Mouse (Mus musculus) midbrain, embryonic 16.5 days (tissue): ENCODE results near the gene Ap1m2. TPM values are rescaled to one million over a fixed set of nuclear protein-coding genes. Genes with fewer than 3 reads are reported as not detected.
A peak's percentile ranks its signal among the peaks of the same experiment; 100 is the strongest.
"Not testable (repeated sequence)": the region's sequence is repeated elsewhere in the genome, so short reads cannot be mapped to it uniquely, and the experiment has no call there.

ENCODE experiments used
- ATAC-seq: fragments of 200-750 bp; cut with Nextera tagmentation; 2 replicates; pipeline ENCODE4 v1.8.0; 2017; ENCODE audit warnings: moderate TSS enrichment
- H3K27ac ChIP-seq: fragments of 300-500 bp; sonication (generic); 2 replicates; pipeline ENCODE4 v1.5.1; 2014; ENCODE audit warnings: mild to moderate bottlenecking, low read length, mixed read lengths
- H3K27me3 ChIP-seq: fragments of 300-500 bp; sonication (generic); 2 replicates; pipeline ENCODE4 v1.6.1; 2014; ENCODE audit warnings: low read depth, low read length, mixed read lengths; ENCODE audit not compliant: control insufficient read depth, insufficient read depth
- H3K36me3 ChIP-seq: fragments of 300-500 bp; sonication (generic); 2 replicates; pipeline ENCODE4 v1.6.1; 2014; ENCODE audit warnings: mild to moderate bottlenecking, low read length, moderate library complexity, mixed read lengths; ENCODE audit not compliant: control insufficient read depth, insufficient read depth
- H3K4me1 ChIP-seq: fragments of 300-500 bp; sonication (generic); 2 replicates; pipeline ENCODE4 v1.6.1; 2014; ENCODE audit warnings: mild to moderate bottlenecking, low read length, mixed read lengths; ENCODE audit not compliant: control insufficient read depth, insufficient read depth
- H3K4me2 ChIP-seq: fragments of 300-500 bp; sonication (generic); 2 replicates; pipeline ENCODE4 v1.6.1; 2014; ENCODE audit warnings: mild to moderate bottlenecking, low read length, mixed read lengths
- H3K4me3 ChIP-seq: fragments of 300-500 bp; sonication (generic); 2 replicates; pipeline ENCODE4 v1.5.1; 2014; ENCODE audit warnings: low read depth, mild to moderate bottlenecking, low read length, moderate library complexity, mixed read lengths
- H3K9ac ChIP-seq: fragments of 300-500 bp; sonication (generic); 2 replicates; pipeline ENCODE4 v1.6.1; 2014; ENCODE audit warnings: low read depth, low read length, mixed read lengths
- H3K9me3 ChIP-seq: fragments of 300-500 bp; sonication (generic); replicated peaks from 2 replicates; pipeline ENCODE4 v1.6.1; 2014; ENCODE audit warnings: mild to moderate bottlenecking, low read length, mixed read lengths; ENCODE audit not compliant: control insufficient read depth, poor library complexity, severe bottlenecking
- WGBS: fragments of 180-500 bp; shearing (Covaris S2); extraction: QIAGEN DNeasy Blood & Tissue Kit; methylation state at CpG from one replicate; pipeline ENCODE4 v1.1.7; 2014; 5-methylcytosine and 5-hydroxymethylcytosine counted together
- polyA plus RNA-seq: library from polyadenylated mRNA; unstranded; fragments of >200 nt; fragmentation: Nextera tagmentation; extraction: Ambion mirVana; gene quantifications from 2 replicates; pipeline ENCODE4 v1.2.1, GENCODE M21; 2015

Gene Ap1m2
- polyA plus RNA-seq, 1 experiment from 2014 or later = 2.1 TPM

- no peak overlapping the region for H3K4me2 ChIP-seq
- WGBS = 70% methylated on average over 15 of the region's 15 CpGs
- H3K27me3 ChIP-seq = peaks cover 14% of the 10 kb centered on the region
- no peak overlapping the region for H3K27ac ChIP-seq
- no peaks in the 10 kb centered on the region for H3K36me3 ChIP-seq
- H3K9me3 ChIP-seq = no peaks in the 10 kb centered on the region
- ATAC-seq = no peak
- no peak overlapping the region for H3K9ac ChIP-seq
- no peak overlapping the region for H3K4me3 ChIP-seq
- H3K4me1 ChIP-seq = no peaks in the 10 kb centered on the region
Observed at GRCm38 (mm10) chr9:21309150-21309741, 2.9 kb downstream of the Ap1m2 start.

GRCm38 (mm10) chr9:21305065-21305464, 7.1 kb downstream of the Ap1m2 start:
- no peaks in the 10 kb centered on the region for H3K4me1 ChIP-seq
- no peak for ATAC-seq
- H3K4me3 ChIP-seq = no peak overlapping the region
- no peak overlapping the region for H3K4me2 ChIP-seq
- H3K27ac ChIP-seq = no peak overlapping the region
- no peaks in the 10 kb centered on the region for H3K36me3 ChIP-seq
- no peaks in the 10 kb centered on the region for H3K27me3 ChIP-seq
- WGBS = 89% methylated on average over 7 of the region's 7 CpGs
- 0 out of 2 replicates have a peak, but pooled peaks cover 2% of the 10 kb centered on the region for H3K9me3 ChIP-seq
- H3K9ac ChIP-seq = no peak overlapping the region

GRCm38 (mm10) chr9:21299014-21299413, 13.1 kb downstream of the Ap1m2 start:
- Histone ChIP-seq H3K27ac (no peak overlapping the region), H3K9me3 (0 out of 2 replicates have a peak, but pooled peaks cover 2% of the 10 kb centered on the region), H3K27me3 (no peaks in the 10 kb centered on the region), H3K4me3 (no peak overlapping the region), H3K36me3 (no peaks in the 10 kb centered on the region), H3K4me1 (no peaks in the 10 kb centered on the region), H3K4me2 (no peak overlapping the region), H3K9ac (no peak overlapping the region)
- no peak for ATAC-seq
- WGBS = 84% methylated on average over 10 of the region's 10 CpGs

GRCm38 (mm10) chr9:21292271-21292670, 19.9 kb downstream of the Ap1m2 start:
- H3K27ac ChIP-seq = no peak overlapping the region
- WGBS = 94% methylated on average over 3 of the region's 3 CpGs
- no peak overlapping the region for H3K4me3 ChIP-seq
- H3K27me3 ChIP-seq = no peaks in the 10 kb centered on the region
- no peak for ATAC-seq
- H3K9ac ChIP-seq = no peak overlapping the region
- no peaks in the 10 kb centered on the region for H3K9me3 ChIP-seq
- no peaks in the 10 kb centered on the region for H3K36me3 ChIP-seq
- no peak overlapping the region for H3K4me2 ChIP-seq
- H3K4me1 ChIP-seq = peaks cover 17% of the 10 kb centered on the region

- not testable (repeated sequence) for H3K9me3 ChIP-seq, H3K9ac ChIP-seq, H3K27ac ChIP-seq, H3K36me3 ChIP-seq, H3K27me3 ChIP-seq, ATAC-seq
- peak overlapping the region; percentile 72 for H3K4me2 ChIP-seq
- H3K4me1 ChIP-seq = peaks cover 21% of the 10 kb centered on the region
- H3K4me3 ChIP-seq = peak overlapping the region; percentile 78
- WGBS = 16% methylated on average over 7 of the region's 7 CpGs
Observed at GRCm38 (mm10) chr9:21291868-21292267, 20.3 kb downstream of the Ap1m2 start.

- peak within 1 kb of the TSS; percentile 84 for H3K9ac ChIP-seq
- H3K4me2 ChIP-seq = peak within 1 kb of the TSS; percentile 72
- peak within 1 kb of the TSS; percentile 78 for H3K4me3 ChIP-seq
- H3K27me3 ChIP-seq = no peaks in the 10 kb centered on the region
- H3K4me1 ChIP-seq = peaks cover 28% of the 10 kb centered on the region
- ATAC-seq = peak; percentile 95
- H3K9me3 ChIP-seq = no peaks in the 10 kb centered on the region
- WGBS = under 1% methylated on average over 46 of the region's 51 CpGs
- peak within 1 kb of the TSS; percentile 70 for H3K27ac ChIP-seq
- H3K36me3 ChIP-seq = no peaks in the 10 kb centered on the region
Observed at GRCm38 (mm10) chr9:21291022-21291787, 20.9 kb downstream of the Ap1m2 start, which contains the start of gene Cdkn2d. Cdkn2d (minus strand) TSS chr9:21291407.

- ATAC-seq = no peak
- WGBS = under 1% methylated on average over 20 of the region's 20 CpGs
- Histone ChIP-seq H3K4me2 (peak overlapping the region; percentile 72), H3K36me3 (no peaks in the 10 kb centered on the region), H3K9me3 (no peaks in the 10 kb centered on the region), H3K9ac (peak overlapping the region; percentile 84), H3K4me3 (peak overlapping the region; percentile 78), H3K4me1 (peaks cover 29% of the 10 kb centered on the region), H3K27ac (peak overlapping the region; percentile 70), H3K27me3 (no peaks in the 10 kb centered on the region)
Observed at GRCm38 (mm10) chr9:21290589-21290988, 21.5 kb downstream of the Ap1m2 start.

- H3K4me3 ChIP-seq = no peak overlapping the region
- WGBS = 84% methylated on average over 2 of the region's 2 CpGs
Observed at GRCm38 (mm10) chr9:21289337-21289671, 22.8 kb downstream of the Ap1m2 start.

More at GRCm38 (mm10) chr9:21289337-21289671, 22.8 kb downstream of the Ap1m2 start:
- peaks cover 29% of the 10 kb centered on the region for H3K4me1 ChIP-seq
- no peak overlapping the region for H3K9ac ChIP-seq
- H3K27ac ChIP-seq = no peak overlapping the region
- H3K9me3 ChIP-seq = no peaks in the 10 kb centered on the region
- no peaks in the 10 kb centered on the region for H3K27me3 ChIP-seq
- no peak overlapping the region; the same call in 1 of the 2 replicates for H3K4me2 ChIP-seq
- 0 out of 2 replicates have a peak, but pooled peaks cover 3% of the 10 kb centered on the region for H3K36me3 ChIP-seq
- ATAC-seq = no peak
